In genomic region chr12:84407259-84407658, GRCm38 (mm10) we compare ENCODE assay signal across 14 mouse cellular contexts. TPM values are rescaled to one million over a fixed set of nuclear protein-coding genes. Genes with fewer than 3 reads are reported as not detected.
DNase-seq lines count a peak whose midpoint lies in the region; ATAC-seq and TF ChIP-seq lines count a peak whose summit lies in the region.
"Had no signal": no experiment of that assay in that cellular context is flagged by ENCODE, and none has a peak within 500 bp of the region (broad histone marks: within the 10 kb centered on the region; RNA-seq: fewer than 3 reads in every experiment).

No protein-coding gene starts in this region.

- no peaks in the 10 kb centered on the region for H3K36me3 ChIP-seq in intestine, postnatal 0 days (ENCODE audit: control insufficient read depth, insufficient read depth)
- no peaks in the 10 kb centered on the region for H3K36me3 ChIP-seq in intestine, embryonic 15.5 days
- H3K36me3 ChIP-seq: hindbrain, embryonic 10.5 days; midbrain, embryonic 12.5 days had no signal

- in situ Hi-C loops in Patski (cut with MboI; ENCODE audit: low pct_unique_long_range_greater_than_20kb) = loop anchor here (5.0 kb wide), 1 partner anchor 45 kb away; the partner anchor contains the start of genes Coq6 and Fam161b

- no peak overlapping the region for H3K27ac ChIP-seq in intestine, postnatal 0 days (ENCODE audit: low read depth, low read length)
- no peak overlapping the region for H3K27ac ChIP-seq in intestine, embryonic 15.5 days
- H3K27ac ChIP-seq: macrophage; midbrain, embryonic 12.5 days had no signal

- no peak overlapping the region; the same call in 1 of the 2 replicates for H3K4me2 ChIP-seq in intestine, postnatal 0 days (replicated peaks; ENCODE audit: low read depth)
- no peak overlapping the region for H3K4me2 ChIP-seq in intestine, embryonic 15.5 days (replicated peaks)

- no peak overlapping the region for H3K9ac ChIP-seq in intestine, postnatal 0 days (ENCODE audit: low read depth, low read length)
- H3K9ac ChIP-seq in intestine, embryonic 15.5 days = no peak overlapping the region

- H3K4me1 ChIP-seq in intestine, postnatal 0 days (replicated peaks; ENCODE audit: control insufficient read depth, insufficient read depth, low read length) = no peaks in the 10 kb centered on the region
- H3K4me1 ChIP-seq in intestine, embryonic 15.5 days (replicated peaks) = 0 out of 2 replicates have a peak, but pooled peaks cover 8% of the 10 kb centered on the region

- H3K4me3 ChIP-seq in intestine, postnatal 0 days (ENCODE audit: low read depth, low read length) = no peak overlapping the region
- no peak overlapping the region for H3K4me3 ChIP-seq in intestine, embryonic 15.5 days (replicated peaks)

- no peaks in the 10 kb centered on the region for H3K27me3 ChIP-seq in intestine, postnatal 0 days (replicated peaks; ENCODE audit: control insufficient read depth, insufficient read depth, low read length)
- H3K27me3 ChIP-seq in intestine, embryonic 15.5 days (replicated peaks) = no peaks in the 10 kb centered on the region
- H3K27me3 ChIP-seq in Patski = no peaks in the 10 kb centered on the region

- DNase-seq in retina, embryonic 14.5 days (ENCODE audit: low spot score) = peak; percentile 13
- no peak for DNase-seq in retina, postnatal 1 day
- DNase-seq in Patski (ENCODE audit: low read depth, low spot score) = no peak
- peak; percentile 26 for DNase-seq in naive thymus-derived CD4-positive, alpha-beta T cell, adult 2 months (ENCODE audit: low read depth)
- no peak for DNase-seq in kidney, postnatal 14 days
- DNase-seq: adrenal gland, postnatal 25 days; gastrocnemius, postnatal 14 days; left cerebral cortex, postnatal 4 days; right cerebral cortex, postnatal 25 days had no signal

- POLR2A ChIA-PET in Patski (lab: Charles Lee) = no interaction called here

- no peaks in the 10 kb centered on the region for H3K9me3 ChIP-seq in intestine, postnatal 0 days (ENCODE audit: control insufficient read depth)
- H3K9me3 ChIP-seq in intestine, embryonic 15.5 days = no peaks in the 10 kb centered on the region
- H3K9me3 ChIP-seq: hindbrain, embryonic 10.5 days; midbrain, embryonic 12.5 days had no signal

- no peak for ATAC-seq in intestine, postnatal 0 days
- ATAC-seq in intestine, embryonic 15.5 days = no peak
- ATAC-seq in Patski = no peak

- TF ChIP-seq CTCF in intestine, postnatal 0 days (IDR thresholded peaks at IDR 0.05; ENCODE audit: low read depth) = peak; percentile 39
- TF ChIP-seq CTCF in Patski (IDR thresholded peaks at IDR 0.05) = peak; percentile 32

- 61% methylated on average over 4 of the region's 4 CpGs for WGBS in intestine, postnatal 0 days
- 55% methylated on average over 4 of the region's 4 CpGs for WGBS in intestine, embryonic 15.5 days

- CTCF ChIA-PET in Patski (lab: Charles Lee) = no interaction called here

RNA-seq across cellular contexts. Expression of gene Entpd5, which starts 1.6 kb away (rescaled TPM):
- polyA plus RNA-seq in intestine, postnatal 0 days (2015; fragmentation: Nextera tagmentation; extraction: Ambion mirVana) = 54.4 and 56.5 TPM in 2 replicates
- polyA plus RNA-seq in intestine, embryonic 15.5 days (2015; fragmentation: Nextera tagmentation; extraction: Ambion mirVana) = 37.1 and 39.5 TPM in 2 replicates
- 21.1 TPM for polyA plus RNA-seq in Patski (2021)

RNA-seq across cellular contexts. Expression of gene Bbof1, which starts 1.6 kb away (rescaled TPM):
- 0.42 and 0.53 TPM in 2 replicates for polyA plus RNA-seq in intestine, postnatal 0 days (2015; fragmentation: Nextera tagmentation; extraction: Ambion mirVana)
- 0.52 and 0.80 TPM in 2 replicates for polyA plus RNA-seq in intestine, embryonic 15.5 days (2015; fragmentation: Nextera tagmentation; extraction: Ambion mirVana)
- polyA plus RNA-seq in Patski (2021) = 2.2 TPM

RNA-seq across cellular contexts. Expression of gene Rnf113a2, which starts 9.7 kb away (rescaled TPM):
- 17.4 and 18.7 TPM in 2 replicates for polyA plus RNA-seq in intestine, postnatal 0 days (2015; fragmentation: Nextera tagmentation; extraction: Ambion mirVana)
- polyA plus RNA-seq in intestine, embryonic 15.5 days (2015; fragmentation: Nextera tagmentation; extraction: Ambion mirVana) = 21.6 and 23.6 TPM in 2 replicates
- 18.1 TPM for polyA plus RNA-seq in Patski (2021)

RNA-seq across cellular contexts. Expression of gene Aldh6a1, which starts 43.5 kb away (rescaled TPM):
- 13.5 and 15.4 TPM in 2 replicates for polyA plus RNA-seq in intestine, postnatal 0 days (2015; fragmentation: Nextera tagmentation; extraction: Ambion mirVana)
- polyA plus RNA-seq in intestine, embryonic 15.5 days (2015; fragmentation: Nextera tagmentation; extraction: Ambion mirVana) = 29.0 and 31.8 TPM in 2 replicates
- 25.0 TPM for polyA plus RNA-seq in Patski (2021)

RNA-seq across cellular contexts. Expression of gene Lin52, which starts 44.0 kb away (rescaled TPM):
- 7.9 and 8.0 TPM in 2 replicates for polyA plus RNA-seq in intestine, postnatal 0 days (2015; fragmentation: Nextera tagmentation; extraction: Ambion mirVana)
- 15.2 and 16.9 TPM in 2 replicates for polyA plus RNA-seq in intestine, embryonic 15.5 days (2015; fragmentation: Nextera tagmentation; extraction: Ambion mirVana)
- 11.0 TPM for polyA plus RNA-seq in Patski (2021)

Comparison
In these comparisons a context has a peak if more than half of its experiments do, and no peak if none do; other contexts are left out.
1. DNase-seq: peak in retina, embryonic 14.5 days (single experiment) and naive thymus-derived CD4-positive, alpha-beta T cell, adult 2 months (single experiment); none in retina, postnatal 1 day (single experiment), Patski (single experiment) and kidney, postnatal 14 days (single experiment).